Mouse (Mus musculus) cerebellum, adult 11 months (tissue): Measurements from ENCODE around the gene Tesk2.
A peak's percentile ranks its signal among the peaks of the same experiment; 100 is the strongest.

Experiments
- DNase-seq: peaks from one replicate; pipeline ENCODE4 v3.0.0; 2022

Tesk2 gene

DNA sequence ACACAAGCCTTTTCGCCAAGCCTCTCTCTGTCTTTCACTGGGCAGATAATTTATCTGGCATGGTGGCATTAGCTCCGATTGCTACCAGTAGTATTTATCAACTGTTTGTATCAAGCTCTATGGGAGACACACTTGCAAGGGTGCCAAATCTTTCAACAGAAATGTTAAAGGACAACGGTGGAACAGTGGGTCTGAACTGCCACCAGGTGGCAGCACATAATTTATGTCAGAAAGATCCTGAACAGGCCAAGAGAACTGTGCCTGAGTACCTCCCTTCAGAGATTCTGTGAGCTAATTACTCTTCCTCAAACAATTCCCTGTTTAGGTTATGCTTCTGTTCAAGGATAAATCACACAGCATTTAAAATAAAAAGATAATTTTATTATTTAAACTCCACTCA is 1.4 kb upstream of the Tesk2 start:
- DNase-seq = peak; percentile 59

DNA sequence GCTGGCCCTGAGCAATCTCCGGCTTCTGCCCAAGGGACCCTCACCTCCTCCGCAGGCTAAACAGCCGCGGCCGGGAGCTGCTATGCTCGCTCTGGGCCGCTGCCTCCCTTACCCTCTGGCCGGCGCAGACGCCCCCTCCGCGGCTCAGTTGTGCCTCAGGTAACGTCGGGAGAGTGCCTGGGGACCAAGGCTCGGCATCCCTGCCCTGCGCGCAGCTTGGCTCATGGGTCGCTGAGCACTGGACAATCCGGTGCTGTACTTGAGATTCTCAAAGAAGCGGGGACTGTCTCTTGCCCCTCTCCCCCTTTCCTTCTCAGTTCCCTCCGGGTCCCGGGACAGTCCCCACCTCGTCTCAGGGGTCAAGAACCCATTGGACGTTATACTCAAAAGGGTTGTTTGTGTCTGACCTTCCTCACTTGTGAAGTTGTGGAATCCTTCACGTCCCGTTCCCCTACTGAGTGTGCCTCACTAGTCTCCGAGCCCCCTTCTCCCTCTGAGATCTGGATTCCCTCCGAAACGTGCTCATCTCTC is 415 bp downstream of the Tesk2 start:
- DNase-seq = no peak

DNA sequence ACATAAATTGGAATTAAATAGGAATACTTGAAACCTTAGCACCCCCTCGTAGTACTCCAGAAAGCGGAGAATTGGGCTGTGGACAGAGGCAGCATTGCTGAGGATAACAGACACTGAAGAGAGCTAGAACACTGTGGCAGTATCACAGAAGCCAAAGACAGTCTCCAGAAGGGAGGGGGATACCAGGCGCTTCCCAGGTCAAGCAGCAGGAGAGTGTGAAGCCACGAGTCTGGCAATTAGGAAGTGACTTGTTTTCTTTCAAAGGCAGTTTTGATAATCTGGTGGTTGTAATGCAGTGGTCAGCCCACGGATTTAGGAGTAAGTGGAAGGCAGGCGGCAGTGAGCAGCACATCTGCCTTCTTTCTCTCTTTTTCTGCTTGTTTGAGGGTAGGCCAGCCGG is 1.5 kb downstream of the Tesk2 start:
- no peak for DNase-seq

- no peak for DNase-seq
These were observed 4.7 kb downstream of the Tesk2 start for GRCm38 (mm10) chr4:116725444-116725843.

DNA sequence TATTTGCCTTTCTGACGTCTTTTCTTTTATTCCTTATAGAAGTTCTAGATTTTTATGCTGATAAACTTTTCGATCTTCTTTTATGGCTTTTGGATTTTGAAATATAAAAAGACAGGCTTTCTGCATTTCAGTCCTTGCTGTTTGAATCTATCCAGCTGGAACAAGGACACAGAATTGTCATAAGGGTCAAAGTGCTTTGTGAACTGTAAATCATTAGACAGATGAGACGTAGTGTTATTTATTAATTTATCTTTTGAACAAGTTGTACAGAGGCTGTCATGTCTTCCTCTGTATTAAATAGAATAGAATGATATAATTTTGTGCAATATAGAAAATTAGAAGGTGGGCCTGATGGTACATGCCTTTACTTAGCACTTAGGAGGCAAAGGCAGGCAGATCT is 6.7 kb downstream of the Tesk2 start:
- no peak for DNase-seq

GRCm38 (mm10) chr4:116729532-116729931 is 8.8 kb downstream of the Tesk2 start:
- no peak for DNase-seq

- DNase-seq = no peak
These were observed 10.3 kb downstream of the Tesk2 start for GRCm38 (mm10) chr4:116731077-116731476.

DNA sequence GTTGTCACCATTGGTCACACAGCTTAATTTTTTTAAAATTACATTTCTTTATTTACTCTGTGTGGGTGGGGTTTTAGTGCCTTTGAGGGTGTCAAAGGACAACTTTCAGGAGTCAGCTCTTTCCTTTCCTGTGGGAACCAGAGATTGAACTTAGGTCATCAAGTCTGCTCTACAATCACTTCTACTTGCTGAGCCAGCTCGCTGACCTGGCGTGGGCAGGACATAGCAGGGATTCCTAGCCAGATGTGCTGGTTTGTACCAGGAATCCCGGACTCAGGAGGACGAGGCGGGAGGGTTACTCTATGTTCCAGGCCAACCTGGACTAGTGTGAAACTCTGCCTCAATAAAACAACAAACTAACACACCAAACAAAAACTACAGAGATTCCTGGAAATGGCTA is 11.6 kb downstream of the Tesk2 start:
- no peak for DNase-seq

- DNase-seq = no peak
These were observed 14.2 kb downstream of the Tesk2 start for GRCm38 (mm10) chr4:116734996-116735395.

DNA sequence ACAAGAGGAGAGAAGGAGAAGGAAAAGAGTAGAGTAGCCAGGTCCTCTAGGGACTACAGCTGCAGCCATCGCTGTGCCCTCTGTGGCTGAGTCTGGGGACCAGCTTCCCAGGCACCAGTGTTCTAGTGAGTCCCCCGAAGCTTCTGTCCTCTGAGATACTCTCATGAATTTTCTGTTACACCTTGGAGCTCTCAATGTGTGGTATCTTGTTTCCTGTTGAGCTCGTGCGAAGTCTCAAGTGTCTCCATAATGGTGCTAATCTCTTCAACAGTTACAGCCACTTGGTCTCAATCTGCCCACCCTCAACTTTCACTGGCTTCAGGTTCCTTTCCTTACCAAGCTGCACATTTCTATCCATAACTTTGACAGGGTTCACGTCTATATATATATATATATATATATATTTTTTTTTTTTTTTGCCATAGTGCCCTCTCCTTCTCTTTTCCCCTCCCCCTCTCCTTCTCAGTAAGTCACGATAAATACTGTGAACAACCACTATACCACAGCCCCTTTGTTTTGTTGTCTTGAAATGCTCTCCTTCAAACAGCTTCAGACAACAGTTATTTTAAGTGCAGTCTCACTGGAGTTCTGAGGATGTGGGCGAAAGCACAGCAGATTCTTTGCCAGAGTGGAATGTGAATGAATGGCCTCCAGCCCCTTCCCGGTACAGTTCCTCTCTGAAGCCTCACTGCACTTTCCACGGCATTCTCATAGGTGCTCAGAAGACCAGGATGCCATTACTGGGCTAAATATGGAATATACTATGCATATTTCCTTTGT is 18.4 kb downstream of the Tesk2 start:
- DNase-seq = no peak

DNA sequence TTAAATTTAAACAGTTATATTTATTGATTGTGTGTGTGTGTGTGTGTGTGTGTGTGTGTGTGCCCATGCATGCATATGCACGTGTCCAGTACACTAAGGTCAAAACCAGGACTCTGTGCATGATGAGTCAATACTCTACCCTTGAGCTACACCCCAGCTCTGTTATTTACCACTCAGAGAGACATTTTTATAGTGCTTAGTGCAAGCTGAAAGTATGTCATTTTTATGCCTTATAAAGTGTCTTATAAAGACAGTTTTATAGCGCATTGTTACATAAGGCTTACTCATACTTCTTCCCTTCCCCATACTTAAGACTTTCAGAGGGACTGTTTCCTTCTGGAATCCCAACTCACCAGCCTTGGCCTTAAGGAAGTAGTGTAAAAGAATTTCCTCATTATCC is 29.0 kb downstream of the Tesk2 start:
- DNase-seq = no peak

GRCm38 (mm10) chr4:116761914-116762313 is 41.2 kb downstream of the Tesk2 start:
- no peak for DNase-seq

DNA sequence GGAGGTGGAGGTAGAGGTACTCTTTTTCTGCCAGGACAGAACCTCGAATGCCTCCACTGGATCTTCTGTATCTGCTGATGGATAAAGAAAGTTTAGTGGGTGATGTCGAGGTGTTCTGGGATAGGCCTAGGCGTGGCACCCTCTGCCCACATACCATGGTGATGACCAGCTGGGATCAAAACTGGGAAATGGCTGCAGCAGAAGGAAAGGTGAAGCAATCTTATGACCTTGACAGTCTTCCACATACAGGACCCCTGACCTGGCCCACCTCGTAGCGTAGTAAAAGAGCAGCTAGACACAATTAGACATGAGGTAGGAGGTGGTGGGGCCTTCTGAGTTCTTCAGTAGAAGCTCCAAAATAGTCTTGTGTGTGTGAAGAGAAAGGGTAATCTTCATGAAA is 43.3 kb downstream of the Tesk2 start:
- DNase-seq = no peak

GRCm38 (mm10) chr4:116768510-116768909 is 47.8 kb downstream of the Tesk2 start:
- no peak for DNase-seq

DNA sequence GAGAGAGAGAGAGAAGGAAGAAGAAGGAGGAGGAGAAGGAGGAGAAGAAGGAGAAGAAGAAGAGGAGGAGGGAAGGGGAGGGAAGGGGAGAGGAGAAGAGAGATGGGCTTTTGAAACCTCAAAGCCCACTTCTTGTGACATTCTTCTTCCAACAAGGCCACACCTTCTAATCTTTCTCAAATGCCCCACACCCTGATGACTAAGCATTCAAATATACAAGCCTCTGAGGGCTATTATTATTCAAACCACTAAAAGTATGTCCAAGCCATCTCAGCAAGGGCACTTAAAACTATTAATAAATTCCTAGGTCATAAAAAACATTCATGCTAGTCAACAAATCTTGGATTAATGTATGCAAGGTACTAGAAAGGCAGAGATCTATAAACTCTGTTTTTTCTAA is 48.3 kb downstream of the Tesk2 start:
- no peak for DNase-seq

GRCm38 (mm10) chr4:116776391-116776790 is 55.6 kb downstream of the Tesk2 start:
- DNase-seq = no peak

GRCm38 (mm10) chr4:116777079-116777478 is 56.3 kb downstream of the Tesk2 start:
- no peak for DNase-seq

DNA sequence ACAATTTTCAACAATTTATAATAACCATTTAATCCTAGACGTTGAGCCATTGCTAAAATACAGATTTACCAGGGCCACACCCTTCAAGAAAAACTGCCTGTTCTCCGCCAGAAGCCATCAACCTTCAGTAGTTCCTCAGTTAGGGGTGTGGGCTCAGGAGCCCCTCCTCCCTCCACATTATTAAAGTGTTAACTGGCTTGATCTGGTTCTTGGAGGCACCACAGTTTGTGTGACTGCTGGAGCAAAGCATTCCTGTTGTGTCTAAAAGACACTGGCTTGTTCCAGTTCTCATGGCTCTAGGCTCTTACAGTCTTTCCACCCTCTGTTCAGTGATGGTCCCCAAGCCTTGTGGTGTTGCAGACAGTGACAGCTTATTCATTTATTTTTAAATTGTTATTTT is 59.8 kb downstream of the Tesk2 start:
- no peak for DNase-seq

DNA sequence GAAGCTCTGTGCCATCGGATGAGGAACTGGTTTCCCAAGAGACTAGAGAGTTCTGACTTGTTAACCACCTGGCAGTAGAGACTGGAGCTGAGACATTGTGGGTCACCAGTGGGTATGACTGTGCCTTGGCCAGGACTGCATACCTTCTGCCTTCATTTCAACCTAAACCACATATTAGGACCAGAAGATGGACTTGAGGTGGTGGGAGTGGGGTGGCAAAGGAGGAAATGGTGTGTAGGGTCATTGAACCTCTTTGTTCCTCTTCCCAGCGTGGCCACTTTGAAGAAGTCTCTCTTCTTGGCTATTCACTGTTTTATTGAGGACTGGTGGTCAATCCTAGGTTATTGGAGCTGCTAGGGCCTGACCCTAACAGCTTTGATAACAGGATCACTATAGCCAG is 60.6 kb downstream of the Tesk2 start:
- no peak for DNase-seq

DNA sequence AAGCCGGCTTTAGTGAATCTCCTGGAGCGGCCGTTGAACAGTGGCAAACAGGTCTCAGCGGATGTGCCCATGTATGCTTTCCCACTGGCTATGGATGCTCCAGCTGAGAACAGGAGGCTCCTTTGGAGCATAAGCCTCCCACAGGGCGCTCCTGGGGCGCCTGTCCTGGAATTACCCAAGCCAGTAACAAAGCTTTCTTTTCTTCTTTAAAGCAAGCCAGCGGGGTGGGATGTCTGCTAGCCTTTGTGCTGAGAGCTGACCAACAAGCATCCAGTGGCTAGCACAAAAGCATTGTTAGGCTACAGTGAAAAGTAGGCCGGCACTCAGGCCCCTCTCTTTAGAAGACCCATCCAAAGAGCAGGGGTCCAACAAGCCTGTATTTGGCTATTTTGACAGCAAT is 61.4 kb downstream of the Tesk2 start:
- DNase-seq = no peak

DNA sequence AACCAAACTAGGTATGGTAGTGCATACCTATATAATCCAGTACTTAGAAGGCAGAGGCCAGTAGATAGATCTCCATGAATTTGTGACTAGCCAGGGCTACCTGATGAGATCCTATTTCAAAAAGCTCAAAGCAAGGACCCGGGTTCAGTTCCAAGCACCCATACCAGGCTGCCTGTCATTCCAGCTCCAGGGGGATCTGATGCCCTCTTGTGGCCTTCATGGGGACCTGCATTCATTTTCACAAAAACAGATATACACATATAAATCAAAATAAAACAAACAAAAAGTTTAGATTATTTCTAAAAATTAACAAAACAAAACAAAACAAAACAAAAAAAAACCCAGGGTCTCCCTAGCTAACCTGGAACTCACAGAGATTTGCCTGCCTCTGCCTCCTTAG is 65.8 kb downstream of the Tesk2 start:
- no peak for DNase-seq

DNA sequence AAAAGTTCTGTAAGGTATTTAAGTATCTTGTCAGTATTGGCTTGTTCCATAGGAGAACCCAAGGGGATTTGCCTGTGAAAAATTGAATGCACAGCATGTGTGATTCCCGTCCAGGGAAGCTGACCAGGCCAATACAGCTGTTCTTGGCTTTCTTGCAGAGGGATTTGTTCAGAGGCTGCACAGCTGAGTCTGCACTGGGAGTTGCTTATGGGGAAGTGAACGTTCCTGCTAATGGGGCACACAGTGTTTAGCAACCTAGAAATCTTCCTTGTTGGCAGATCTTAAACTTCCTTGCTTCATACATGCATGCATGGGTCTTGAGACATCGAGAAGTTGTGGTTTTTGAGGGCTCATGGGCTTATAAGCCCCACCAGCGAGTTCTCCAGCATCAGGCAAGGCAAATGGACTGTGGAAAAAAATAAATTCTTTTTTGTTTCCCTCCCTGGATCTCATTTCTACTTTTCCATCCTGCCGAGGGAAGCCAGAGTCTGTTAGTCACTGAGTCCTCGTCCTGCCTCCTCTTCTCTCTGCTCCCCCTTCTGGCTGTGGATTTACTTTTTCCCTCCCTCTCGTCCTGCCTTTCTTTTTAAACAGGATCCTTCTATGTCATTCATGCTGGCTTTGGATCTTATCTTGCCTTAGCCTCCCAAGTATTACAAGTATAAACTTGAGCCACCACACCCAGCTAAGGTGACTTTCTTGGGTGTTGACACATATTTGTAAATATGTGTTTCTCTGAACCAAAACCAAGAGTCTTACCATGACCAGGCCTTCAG is 67.4 kb downstream of the Tesk2 start:
- DNase-seq = no peak

DNA sequence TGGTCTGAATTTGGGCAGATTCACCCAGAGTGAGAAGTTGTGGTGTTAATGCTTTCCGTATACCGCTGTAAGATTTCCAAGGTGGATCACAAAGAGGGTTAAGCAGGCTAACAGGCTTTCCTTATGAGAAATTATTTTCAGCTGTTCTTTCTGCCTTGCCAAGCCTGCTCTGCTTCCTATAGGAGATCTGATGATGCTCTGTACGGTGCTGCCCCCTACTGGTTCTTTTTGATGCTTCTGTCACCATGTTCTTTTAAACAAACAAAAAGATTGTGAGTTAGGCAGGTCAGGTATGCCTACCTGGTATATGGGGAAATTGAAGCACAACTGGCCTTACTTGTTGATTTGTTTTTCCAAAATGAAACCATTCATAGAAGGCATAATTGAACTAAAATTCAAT is 68.2 kb downstream of the Tesk2 start:
- peak; percentile 76 for DNase-seq

DNA sequence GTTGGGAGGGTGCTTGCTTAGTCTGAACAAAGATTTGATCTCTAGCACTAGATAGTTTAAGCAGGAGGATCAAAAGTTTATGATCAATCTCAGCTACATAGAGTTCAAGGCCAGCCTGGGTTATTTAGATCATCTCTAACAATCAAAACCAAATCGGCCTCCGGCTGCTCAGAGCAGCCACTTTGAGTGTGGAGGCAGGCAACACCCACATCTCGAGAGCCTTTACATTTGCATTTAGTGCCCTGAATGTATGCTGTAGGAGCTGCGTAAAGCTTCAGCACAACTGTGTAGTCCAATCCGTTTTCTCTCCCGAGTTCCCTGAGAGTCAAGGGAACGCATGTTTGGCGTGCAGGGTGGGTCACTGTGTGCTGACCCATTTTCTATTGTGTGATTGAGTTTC is 71.7 kb downstream of the Tesk2 start:
- no peak for DNase-seq
